Mouse (Mus musculus) erythroid progenitor cell, adult 5-6 weeks (primary cell): ENCODE results near the gene Col6a1. TPM values are rescaled to one million over a fixed set of nuclear protein-coding genes. Genes with fewer than 3 reads are reported as not detected.
A peak's percentile ranks its signal among the peaks of the same experiment; 100 is the strongest.
"Not testable (repeated sequence)": the region's sequence is repeated elsewhere in the genome, so short reads cannot be mapped to it uniquely, and the experiment has no call there.

Experiments
- ATAC-seq: replicated peaks from 2 replicates; pipeline ENCODE4 v1.8.0; 2016; ENCODE audit warnings: moderate number of reproducible peaks, mild to moderate bottlenecking, moderate TSS enrichment, inconsistent platforms; ENCODE audit not compliant: poor library complexity, low FRiP score, severe bottlenecking
- total RNA-seq, 2 experiments: library from RNA; stranded (forward) in 1 of 2; stranded (reverse) in 1 of 2; fragments of 150-400 nt in 1 of 2; fragments of 186-747, 209-891 nt in 1 of 2; gene quantifications; 2 replicates each; pipeline versions ENCODE4 v1.2.3 to v1.2.4; 2015 to 2017; ENCODE audit warnings: low replicate concordance in 2 of 2

The Col6a1 gene
- total RNA-seq (2015; ENCODE audit: low replicate concordance), result not detected in 2 replicates
- not detected in 2 replicates for total RNA-seq (2017; ENCODE audit: low replicate concordance)

GRCm38 (mm10) chr10:76725682-76726285 is at the start of gene Col6a1:
TSS of gene Col6a1 (minus strand) at chr10:76726168.
- ATAC-seq, result no peak

GRCm38 (mm10) chr10:76771624-76772023 is 45.7 kb upstream of the Col6a1 start:
- no peak for ATAC-seq

GRCm38 (mm10) chr10:76771086-76771485 is 45.1 kb upstream of the Col6a1 start:
- no peak for ATAC-seq

GRCm38 (mm10) chr10:76769581-76769980 is 43.6 kb upstream of the Col6a1 start:
- no peak for ATAC-seq

GRCm38 (mm10) chr10:76766196-76766595 is 40.2 kb upstream of the Col6a1 start:
- ATAC-seq, result no peak

- no peak for ATAC-seq
These were observed 39.0 kb upstream of the Col6a1 start for GRCm38 (mm10) chr10:76764927-76765326.

GRCm38 (mm10) chr10:76763016-76763415 is 37.0 kb upstream of the Col6a1 start:
- no peak for ATAC-seq

GRCm38 (mm10) chr10:76762411-76762810 is 36.4 kb upstream of the Col6a1 start:
- no peak for ATAC-seq

GRCm38 (mm10) chr10:76759878-76760277 is 33.9 kb upstream of the Col6a1 start:
- no peak for ATAC-seq

GRCm38 (mm10) chr10:76753640-76754039 is 27.7 kb upstream of the Col6a1 start:
- ATAC-seq, result no peak

GRCm38 (mm10) chr10:76744267-76744666 is 18.3 kb upstream of the Col6a1 start:
- ATAC-seq, result not testable (repeated sequence)

GRCm38 (mm10) chr10:76736764-76737163 is 10.8 kb upstream of the Col6a1 start:
- ATAC-seq, result no peak

- ATAC-seq, result peak; percentile 63
These were observed 9.0 kb upstream of the Col6a1 start for GRCm38 (mm10) chr10:76734979-76735378.

- no peak for ATAC-seq
These were observed 7.7 kb upstream of the Col6a1 start for GRCm38 (mm10) chr10:76733677-76734068.

- ATAC-seq, result no peak
These were observed 7.1 kb upstream of the Col6a1 start for GRCm38 (mm10) chr10:76732881-76733676.

GRCm38 (mm10) chr10:76732391-76732790 is 6.4 kb upstream of the Col6a1 start:
- no peak for ATAC-seq

GRCm38 (mm10) chr10:76731621-76732239 is 5.8 kb upstream of the Col6a1 start:
- no peak for ATAC-seq

GRCm38 (mm10) chr10:76729631-76730620 is 4.0 kb upstream of the Col6a1 start:
- no peak for ATAC-seq

- no peak for ATAC-seq
These were observed 2.4 kb upstream of the Col6a1 start for GRCm38 (mm10) chr10:76728369-76728768.

GRCm38 (mm10) chr10:76727301-76727700 is 1.3 kb upstream of the Col6a1 start:
- ATAC-seq, result no peak
